9 mouse cellular contexts compared by ENCODE assay signal in genomic region chr11:50324751-50325471, GRCm38 (mm10). TPM values are rescaled to one million over a fixed set of nuclear protein-coding genes. Genes with fewer than 3 reads are reported as not detected.
DNase-seq lines count a peak whose midpoint lies in the region; ATAC-seq and TF ChIP-seq lines count a peak whose summit lies in the region.
"Had no signal": no experiment of that assay in that cellular context is flagged by ENCODE, and none has a peak within 500 bp of the region (broad histone marks: within the 10 kb centered on the region; RNA-seq: fewer than 3 reads in every experiment).

No protein-coding gene starts in this region.

- intact Hi-C loops in heart, postnatal 25 days (cut with DNase I), result loop anchor here (5.0 kb wide), 1 partner anchor 37 kb away; no protein-coding TSS in a partner anchor

- peaks cover 8% of the 10 kb centered on the region for H3K36me3 ChIP-seq in heart, embryonic 10.5 days
- H3K36me3 ChIP-seq in ES-E14 (ENCODE audit: control insufficient read depth, insufficient read depth, low read length, poor library complexity, severe bottlenecking), result peaks cover 4% of the 10 kb centered on the region; the same call in 1 of the 2 replicates
- H3K36me3 ChIP-seq in forebrain, embryonic 14.5 days (ENCODE audit: control insufficient read depth, insufficient read depth, low read length), result no peaks in the 10 kb centered on the region
- no peaks in the 10 kb centered on the region for H3K36me3 ChIP-seq in limb, embryonic 14.5 days (ENCODE audit: control insufficient read depth, insufficient read depth, low read length)
- no peaks in the 10 kb centered on the region for H3K36me3 ChIP-seq in neural tube, embryonic 14.5 days (ENCODE audit: control insufficient read depth, insufficient read depth, low read length)

- in situ Hi-C loops in ES-E14 (cut with MboI; ENCODE audit: low sequenced_read_pairs in 2 of 2, unreplicated experiment in 2 of 2), result no loop called here

- no peak for TF ChIP-seq POLR2A in limb, embryonic 14.5 days (IDR thresholded peaks at IDR 0.05; ENCODE audit: borderline replicate concordance, extremely low read depth, insufficient read depth, insufficient read length)

- peak overlapping the region; percentile 91 for H3K4me3 ChIP-seq in heart, embryonic 10.5 days
- H3K4me3 ChIP-seq in ES-E14 (ENCODE audit: insufficient read depth in 1 of 2, low read depth in 1 of 2, low read length in 2 of 2, poor library complexity in 1 of 2, severe bottlenecking in 1 of 2), result peak overlapping the region; percentile 92 to 96
- H3K4me3 ChIP-seq in forebrain, embryonic 14.5 days (ENCODE audit: low read depth, low read length), result peak overlapping the region; percentile 94
- peak overlapping the region; percentile 96 for H3K4me3 ChIP-seq in limb, embryonic 14.5 days (replicated peaks; ENCODE audit: low read length)
- peak overlapping the region; percentile 94 for H3K4me3 ChIP-seq in neural tube, embryonic 14.5 days (ENCODE audit: low read depth, low read length)

- H3K9ac ChIP-seq in ES-E14 (ENCODE audit: insufficient read depth, low read depth, low read length, poor library complexity, severe bottlenecking), result peak overlapping the region; percentile 99
- peak overlapping the region; percentile 96 for H3K9ac ChIP-seq in forebrain, embryonic 14.5 days (ENCODE audit: low read length)
- peak overlapping the region; percentile 98 for H3K9ac ChIP-seq in limb, embryonic 14.5 days (ENCODE audit: low read depth, low read length, severe bottlenecking)
- H3K9ac ChIP-seq in neural tube, embryonic 14.5 days (replicated peaks; ENCODE audit: low read depth, low read length), result peak overlapping the region; percentile 94

- ATAC-seq in forebrain, embryonic 14.5 days, result peak; percentile 66
- peak; percentile 60 for ATAC-seq in limb, embryonic 14.5 days (ENCODE audit: low FRiP score, low read depth)
- ATAC-seq in neural tube, embryonic 14.5 days (ENCODE audit: low read depth), result no peak; the same call in 1 of the 2 replicates
- no peak for ATAC-seq in activated CD4-positive, CD25-positive, alpha-beta regulatory T cell, adult 4 months

- DNase-seq in heart, embryonic 10.5 days (ENCODE audit: low spot score), result no peak
- no peak for DNase-seq in heart, postnatal 25 days (ENCODE audit: low spot score)
- no peak for DNase-seq in ES-E14 (ENCODE audit: low read depth, low spot score)
- DNase-seq in forebrain, embryonic 14.5 days (ENCODE audit: low spot score), result peak; percentile 4
- peak; percentile 17 for DNase-seq in limb, embryonic 14.5 days (ENCODE audit: low spot score)
- no peak for DNase-seq in thymus, postnatal 36 days

- H3K4me1 ChIP-seq in heart, embryonic 10.5 days, result peaks cover 27% of the 10 kb centered on the region
- H3K4me1 ChIP-seq in ES-E14 (ENCODE audit: control insufficient read depth in 2 of 2, insufficient read depth in 2 of 2, low read length in 2 of 2, poor library complexity in 1 of 2), result peaks cover 2 to 9% of the 10 kb centered on the region in 2 experiments
- peaks cover 23% of the 10 kb centered on the region for H3K4me1 ChIP-seq in forebrain, embryonic 14.5 days (ENCODE audit: control insufficient read depth, insufficient read depth, low read length)
- H3K4me1 ChIP-seq in limb, embryonic 14.5 days (ENCODE audit: control insufficient read depth, insufficient read depth, low read length), result peaks cover 22% of the 10 kb centered on the region
- peaks cover 34% of the 10 kb centered on the region for H3K4me1 ChIP-seq in neural tube, embryonic 14.5 days (ENCODE audit: control insufficient read depth, insufficient read depth, low read length)

- peak overlapping the region; percentile 90 for H3K4me2 ChIP-seq in forebrain, embryonic 14.5 days (ENCODE audit: low read length)
- H3K4me2 ChIP-seq in limb, embryonic 14.5 days (replicated peaks; ENCODE audit: low read depth, low read length, severe bottlenecking), result peak overlapping the region; percentile 74
- peak overlapping the region; percentile 92 for H3K4me2 ChIP-seq in neural tube, embryonic 14.5 days (ENCODE audit: low read depth, low read length)

- WGBS in heart, embryonic 10.5 days, result 1% methylated on average over 34 of the region's 34 CpGs
- 2% methylated on average over 32 of the region's 34 CpGs for WGBS in forebrain, embryonic 14.5 days
- 2% methylated on average over 21 of the region's 34 CpGs for WGBS in limb, embryonic 14.5 days
- 3% methylated on average over 28 of the region's 34 CpGs for WGBS in neural tube, embryonic 14.5 days

- no peaks in the 10 kb centered on the region for H3K27me3 ChIP-seq in heart, embryonic 10.5 days (ENCODE audit: insufficient read depth, poor library complexity, severe bottlenecking)
- no peaks in the 10 kb centered on the region for H3K27me3 ChIP-seq in forebrain, embryonic 14.5 days (replicated peaks; ENCODE audit: control insufficient read depth, insufficient read depth, low read length)
- H3K27me3 ChIP-seq in limb, embryonic 14.5 days (ENCODE audit: control insufficient read depth, insufficient read depth, low read length), result no peaks in the 10 kb centered on the region
- H3K27me3 ChIP-seq in neural tube, embryonic 14.5 days (ENCODE audit: control insufficient read depth, insufficient read depth, low read length), result no peaks in the 10 kb centered on the region

- peak overlapping the region; percentile 99 for H3K27ac ChIP-seq in heart, embryonic 10.5 days
- peak overlapping the region; percentile 94 for H3K27ac ChIP-seq in ES-E14 (ENCODE audit: insufficient read depth, low read depth, low read length, poor library complexity, severe bottlenecking)
- peak overlapping the region; percentile 87 for H3K27ac ChIP-seq in forebrain, embryonic 14.5 days (ENCODE audit: low read depth, low read length)
- peak overlapping the region; percentile 91 for H3K27ac ChIP-seq in limb, embryonic 14.5 days (replicated peaks; ENCODE audit: low read depth, low read length)
- peak overlapping the region; percentile 91 for H3K27ac ChIP-seq in neural tube, embryonic 14.5 days (ENCODE audit: low read depth, low read length)

- H3K9me3 ChIP-seq in heart, embryonic 10.5 days, result no peaks in the 10 kb centered on the region
- H3K9me3 ChIP-seq in ES-E14 (ENCODE audit: control insufficient read depth, insufficient read depth, low read depth, low read length), result no peaks in the 10 kb centered on the region
- H3K9me3 ChIP-seq in forebrain, embryonic 14.5 days (replicated peaks; ENCODE audit: control insufficient read depth, low read length), result no peaks in the 10 kb centered on the region
- H3K9me3 ChIP-seq in limb, embryonic 14.5 days (ENCODE audit: control insufficient read depth, low read length), result no peaks in the 10 kb centered on the region
- H3K9me3 ChIP-seq in neural tube, embryonic 14.5 days (ENCODE audit: control insufficient read depth, low read length), result no peaks in the 10 kb centered on the region

TF ChIP-seq in ES-E14, 5 proteins besides CTCF, POLR2A, EP300 and RAD21:
- TF ChIP-seq ZNF384 (IDR thresholded peaks at IDR 0.05; ENCODE audit: low read depth, low read length), result no peak
- TF ChIP-seq CHD2 (IDR thresholded peaks at IDR 0.05; ENCODE audit: low read depth, low read length), result no peak
- no peak for TF ChIP-seq ZC3H11A (IDR thresholded peaks at IDR 0.05; ENCODE audit: borderline replicate concordance, low read depth, low read length)
- TF ChIP-seq HCFC1 (IDR thresholded peaks at IDR 0.05; ENCODE audit: borderline replicate concordance, insufficient read depth, low read length), result no peak
- TF ChIP-seq MAFK (IDR thresholded peaks at IDR 0.05; ENCODE audit: insufficient read depth, low read depth, low read length), result no peak

RNA-seq across cellular contexts. Expression of gene Canx, which starts 0.6 kb away (rescaled TPM):
- 354 and 363 TPM in 2 replicates for polyA plus RNA-seq in heart, embryonic 10.5 days (2016; fragmentation: Nextera tagmentation; extraction: Ambion mirVana)
- total RNA-seq in heart, postnatal 25 days (2021), result 100 to 1,000 TPM; 266 to 295 TPM
- total RNA-seq in ES-E14 (2012; rRNA removed), result 970 and 1,175 TPM in 2 replicates
- 190 and 210 TPM in 2 replicates for polyA plus RNA-seq in forebrain, embryonic 14.5 days (2014; fragmentation: Nextera tagmentation; extraction: Ambion mirVana)
- polyA plus RNA-seq in limb, embryonic 14.5 days (2012; rRNA removed), result 150 and 208 TPM in 2 replicates
- 232 and 244 TPM in 2 replicates for polyA plus RNA-seq in limb, embryonic 14.5 days (2014; fragmentation: Nextera tagmentation; extraction: Ambion mirVana)
- 205 and 227 TPM in 2 replicates for polyA plus RNA-seq in neural tube, embryonic 14.5 days (2014; fragmentation: Nextera tagmentation; extraction: Ambion mirVana)
- 100 to 1,000 TPM; 179 to 210 TPM for polyA plus RNA-seq in activated CD4-positive, CD25-positive, alpha-beta regulatory T cell, adult 4 months (2017; shearing (Covaris generic))

RNA-seq across cellular contexts. Expression of gene Cby3, which starts 29.4 kb away (rescaled TPM):
- polyA plus RNA-seq in heart, embryonic 10.5 days (2016; fragmentation: Nextera tagmentation; extraction: Ambion mirVana), result 0.39 TPM in 1 of 2 replicates, not detected in the other
- not detected for total RNA-seq in heart, postnatal 25 days (2021)
- 0.54 TPM in 1 of 2 replicates, not detected in the other for total RNA-seq in ES-E14 (2012; rRNA removed)
- 0.86 and 0.88 TPM in 2 replicates for polyA plus RNA-seq in forebrain, embryonic 14.5 days (2014; fragmentation: Nextera tagmentation; extraction: Ambion mirVana)
- polyA plus RNA-seq in limb, embryonic 14.5 days (2012; rRNA removed), result 0.16 TPM in 1 of 2 replicates, not detected in the other
- 0.47 TPM in 1 of 2 replicates, not detected in the other for polyA plus RNA-seq in limb, embryonic 14.5 days (2014; fragmentation: Nextera tagmentation; extraction: Ambion mirVana)
- polyA plus RNA-seq in neural tube, embryonic 14.5 days (2014; fragmentation: Nextera tagmentation; extraction: Ambion mirVana), result 0.81 and 0.92 TPM in 2 replicates
- not detected for polyA plus RNA-seq in activated CD4-positive, CD25-positive, alpha-beta regulatory T cell, adult 4 months (2017; shearing (Covaris generic))
- total RNA-seq: adrenal gland, postnatal 4 days had no signal

RNA-seq across cellular contexts. Expression of gene Maml1, which starts 32.8 kb away (rescaled TPM):
- polyA plus RNA-seq in heart, embryonic 10.5 days (2016; fragmentation: Nextera tagmentation; extraction: Ambion mirVana), result 3.3 and 4.7 TPM in 2 replicates
- 10 to 100 TPM; 11.5 to 12.9 TPM for total RNA-seq in heart, postnatal 25 days (2021)
- total RNA-seq in ES-E14 (2012; rRNA removed), result 7.4 and 7.6 TPM in 2 replicates
- 5.4 and 5.8 TPM in 2 replicates for polyA plus RNA-seq in forebrain, embryonic 14.5 days (2014; fragmentation: Nextera tagmentation; extraction: Ambion mirVana)
- polyA plus RNA-seq in limb, embryonic 14.5 days (2012; rRNA removed), result 25.2 and 30.9 TPM in 2 replicates
- 13.7 and 15.3 TPM in 2 replicates for polyA plus RNA-seq in limb, embryonic 14.5 days (2014; fragmentation: Nextera tagmentation; extraction: Ambion mirVana)
- polyA plus RNA-seq in neural tube, embryonic 14.5 days (2014; fragmentation: Nextera tagmentation; extraction: Ambion mirVana), result 3.5 and 4.4 TPM in 2 replicates
- polyA plus RNA-seq in activated CD4-positive, CD25-positive, alpha-beta regulatory T cell, adult 4 months (2017; shearing (Covaris generic)), result 1 to 10 TPM; 4.0 to 5.5 TPM

RNA-seq across cellular contexts. Expression of gene Hnrnph1, which starts 51.9 kb away (rescaled TPM):
- polyA plus RNA-seq in heart, embryonic 10.5 days (2016; fragmentation: Nextera tagmentation; extraction: Ambion mirVana), result 253 and 367 TPM in 2 replicates
- total RNA-seq in heart, postnatal 25 days (2021), result 100 to 1,000 TPM; 102 to 128 TPM
- 308 and 401 TPM in 2 replicates for total RNA-seq in ES-E14 (2012; rRNA removed)
- 598 and 623 TPM in 2 replicates for polyA plus RNA-seq in forebrain, embryonic 14.5 days (2014; fragmentation: Nextera tagmentation; extraction: Ambion mirVana)
- 769 and 778 TPM in 2 replicates for polyA plus RNA-seq in limb, embryonic 14.5 days (2012; rRNA removed)
- 453 and 466 TPM in 2 replicates for polyA plus RNA-seq in limb, embryonic 14.5 days (2014; fragmentation: Nextera tagmentation; extraction: Ambion mirVana)
- 441 and 486 TPM in 2 replicates for polyA plus RNA-seq in neural tube, embryonic 14.5 days (2014; fragmentation: Nextera tagmentation; extraction: Ambion mirVana)
- 100 to 1,000 TPM; 148 to 177 TPM for polyA plus RNA-seq in activated CD4-positive, CD25-positive, alpha-beta regulatory T cell, adult 4 months (2017; shearing (Covaris generic))

Comparison
In these comparisons a context has a peak if more than half of its experiments do, and no peak if none do; other contexts are left out.
1. DNase-seq: peak in forebrain, embryonic 14.5 days (single experiment) and limb, embryonic 14.5 days (single experiment); none in heart, embryonic 10.5 days (single experiment), heart, postnatal 25 days (single experiment), ES-E14 (single experiment) and thymus, postnatal 36 days (0 of 2).
2. ATAC-seq: peak in forebrain, embryonic 14.5 days (single experiment) and limb, embryonic 14.5 days (single experiment); none in neural tube, embryonic 14.5 days (single experiment) and activated CD4-positive, CD25-positive, alpha-beta regulatory T cell, adult 4 months (single experiment).
3. Peak in every context shown above with its lines, with median percentiles within 50 percentile points of each other: H3K27ac ChIP-seq, H3K4me3 ChIP-seq, H3K9ac ChIP-seq and H3K4me2 ChIP-seq.